Mouse (Mus musculus) ovary, adult 2 months (tissue): ENCODE results near the gene Ttc9c. TPM values are rescaled to one million over a fixed set of nuclear protein-coding genes. Genes with fewer than 3 reads are reported as not detected.

Experiments used
- polyA plus RNA-seq: library from polyadenylated mRNA; depleted of rRNA; stranded (reverse); fragments of >200 nt; gene quantifications from 2 replicates; pipeline ENCODE4 v1.2.3, GENCODE M21; 2012; rRNA removed

Ttc9c gene
- 12.5 and 19.6 TPM in 2 replicates for polyA plus RNA-seq

GRCm38 (mm10) chr19:8818801-8819595 is at the start of gene Ttc9c:
TSS of gene Ttc9c (minus strand) at chr19:8819333.

GRCm38 (mm10) chr19:8850402-8850901 is 31.3 kb upstream of the Ttc9c start, which contains the start of gene Lrrn4cl:
TSS of gene Lrrn4cl (plus strand) at chr19:8850768.

GRCm38 (mm10) chr19:8839103-8839907 is 20.2 kb upstream of the Ttc9c start, which contains the start of gene Gng3:
TSS of gene Gng3 (minus strand) at chr19:8839194.

GRCm38 (mm10) chr19:8837251-8837791 is 18.2 kb upstream of the Ttc9c start, which contains the start of gene Bscl2:
TSS of gene Bscl2 (plus strand) at chr19:8837467.

GRCm38 (mm10) chr19:8829660-8830059 is 10.5 kb upstream of the Ttc9c start, which contains the start of gene AC129217.1:
TSS of gene AC129217.1 (plus strand) at chr19:8829773.

GRCm38 (mm10) chr19:8819596-8820423 is 677 bp upstream of the Ttc9c start, which contains the start of gene Hnrnpul2:
TSS of gene Hnrnpul2 (plus strand) at chr19:8820010.

GRCm38 (mm10) chr19:8802130-8802821 is 16.9 kb downstream of the Ttc9c start, which contains the start of gene Zbtb3:
TSS of gene Zbtb3 (plus strand) at chr19:8802555.

GRCm38 (mm10) chr19:8798264-8798946 is 20.7 kb downstream of the Ttc9c start, which contains the start of gene Polr2g:
TSS of gene Polr2g (minus strand) at chr19:8798577.

GRCm38 (mm10) chr19:8786008-8786781 is 32.9 kb downstream of the Ttc9c start, which contains the start of gene Taf6l:
TSS of gene Taf6l (minus strand) at chr19:8786417.

GRCm38 (mm10) chr19:8774086-8774835 is 44.9 kb downstream of the Ttc9c start, which contains the start of gene Tmem179b:
TSS of gene Tmem179b (minus strand) at chr19:8774467.

GRCm38 (mm10) chr19:8770567-8771270 is 48.4 kb downstream of the Ttc9c start, which contains the start of gene Tmem223:
TSS of gene Tmem223 (plus strand) at chr19:8770996.

Other genes starting within 250 kb of the Ttc9c start
- gene Slc22a8, start 228.1 kb downstream of the Ttc9c start, polyA plus RNA-seq = 0.05 and 0.14 TPM in 2 replicates
- not detected in 2 replicates for gene Slc22a6, start 201.3 kb downstream of the Ttc9c start, polyA plus RNA-seq
- 0.27 and 0.39 TPM in 2 replicates for gene Chrm1, start 155.5 kb downstream of the Ttc9c start, polyA plus RNA-seq
- 264 and 289 TPM in 2 replicates for gene Slc3a2, start 96.0 kb downstream of the Ttc9c start, polyA plus RNA-seq
- gene Wdr74, start 83.5 kb downstream of the Ttc9c start, polyA plus RNA-seq = 39.6 and 45.2 TPM in 2 replicates
- gene 1700092M07Rik, start 78.6 kb downstream of the Ttc9c start, polyA plus RNA-seq = not detected in 2 replicates
- gene Stx5a, start 77.9 kb downstream of the Ttc9c start, polyA plus RNA-seq = 114 and 132 TPM in 2 replicates
- 61.6 and 71.3 TPM in 2 replicates for gene Nxf1, start 62.3 kb downstream of the Ttc9c start, polyA plus RNA-seq
- 276 and 327 TPM in 2 replicates for gene Tmem223, start 48.3 kb downstream of the Ttc9c start, polyA plus RNA-seq
- 127 and 136 TPM in 2 replicates for gene Tmem179b, start 44.9 kb downstream of the Ttc9c start, polyA plus RNA-seq
- 26.9 and 28.3 TPM in 2 replicates for gene Taf6l, start 32.9 kb downstream of the Ttc9c start, polyA plus RNA-seq
- 24.6 and 45.5 TPM in 2 replicates for gene Polr2g, start 20.8 kb downstream of the Ttc9c start, polyA plus RNA-seq
- gene Zbtb3, start 16.8 kb downstream of the Ttc9c start, polyA plus RNA-seq = 3.0 and 3.2 TPM in 2 replicates
- 16.0 and 24.5 TPM in 2 replicates for gene Hnrnpul2, start 677 bp upstream of the Ttc9c start, polyA plus RNA-seq
- 0.68 TPM in 1 of 2 replicates, not detected in the other for gene AC129217.1, start 10.4 kb upstream of the Ttc9c start, polyA plus RNA-seq
- 183 and 186 TPM in 2 replicates for gene Bscl2, start 18.1 kb upstream of the Ttc9c start, polyA plus RNA-seq
- 1.5 and 1.9 TPM in 2 replicates for gene Gng3, start 19.9 kb upstream of the Ttc9c start, polyA plus RNA-seq
- 3.2 and 4.4 TPM in 2 replicates for gene Lrrn4cl, start 31.4 kb upstream of the Ttc9c start, polyA plus RNA-seq
- gene Ubxn1, start 52.2 kb upstream of the Ttc9c start, polyA plus RNA-seq = 115 and 129 TPM in 2 replicates
- 22.7 and 33.5 TPM in 2 replicates for gene Uqcc3, start 61.6 kb upstream of the Ttc9c start, polyA plus RNA-seq
- gene Lbhd1, start 64.4 kb upstream of the Ttc9c start, polyA plus RNA-seq = 0.85 and 1.2 TPM in 2 replicates
- gene Gm49403, start 64.6 kb upstream of the Ttc9c start, polyA plus RNA-seq = not detected in 2 replicates
- 19.1 and 24.3 TPM in 2 replicates for gene 1810009A15Rik, start 69.5 kb upstream of the Ttc9c start, polyA plus RNA-seq
- gene Gm49416, start 69.6 kb upstream of the Ttc9c start, polyA plus RNA-seq = not detected in 2 replicates
- 37.5 and 40.2 TPM in 2 replicates for gene Ints5, start 73.7 kb upstream of the Ttc9c start, polyA plus RNA-seq
- gene Ganab, start 78.7 kb upstream of the Ttc9c start, polyA plus RNA-seq = 135 and 159 TPM in 2 replicates
- gene B3gat3, start 101.0 kb upstream of the Ttc9c start, polyA plus RNA-seq = 118 and 124 TPM in 2 replicates
- 23.4 and 23.7 TPM in 2 replicates for gene Rom1, start 110.0 kb upstream of the Ttc9c start, polyA plus RNA-seq
- 73.5 and 83.4 TPM in 2 replicates for gene Eml3, start 110.2 kb upstream of the Ttc9c start, polyA plus RNA-seq
- 21.7 and 22.8 TPM in 2 replicates for gene Mta2, start 122.5 kb upstream of the Ttc9c start, polyA plus RNA-seq
- gene Tut1, start 134.5 kb upstream of the Ttc9c start, polyA plus RNA-seq = 24.1 and 25.9 TPM in 2 replicates
- gene Eef1g, start 147.7 kb upstream of the Ttc9c start, polyA plus RNA-seq = 306 and 361 TPM in 2 replicates
- 16.0 and 16.5 TPM in 2 replicates for gene Ahnak, start 170.0 kb upstream of the Ttc9c start, polyA plus RNA-seq